Mouse (Mus musculus): ENCODE data around the gene Olfr115.

The Olfr115 gene

GRCm38 (mm10) chr17:37627009-37627408 is at the start of gene Olfr115, which contains the start of gene Olfr116:
Olfr115 (minus strand) TSS chr17:37627109.
Olfr116 (minus strand) TSS chr17:37627199.
- DNase-seq (ENCODE audit: low read depth, low spot score) = no peak

DNA sequence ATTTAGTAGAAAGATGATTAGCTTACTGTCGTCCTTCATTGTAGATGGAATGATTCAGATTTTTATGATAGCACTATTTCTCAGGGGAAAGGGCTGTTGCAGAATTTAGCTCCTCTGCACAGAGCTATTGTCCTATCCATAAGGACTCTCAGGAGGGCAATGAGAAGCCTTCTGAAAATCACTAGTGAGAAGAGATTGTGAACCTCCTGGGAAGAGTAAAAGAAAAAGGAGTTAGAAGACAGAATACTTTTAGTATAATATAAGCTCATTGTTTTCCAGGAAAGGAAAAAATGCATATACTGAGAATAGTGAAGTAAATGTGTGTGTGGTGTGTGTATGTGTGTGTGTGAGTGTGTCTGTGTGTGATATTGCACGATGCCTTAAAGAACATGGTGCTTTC is 39.8 kb upstream of the Olfr115 start, which contains the start of gene Olfr118:
Gene Olfr118 (plus strand): TSS at position 301 of the 400 bp plus-strand sequence.
- DNase-seq (ENCODE audit: low read depth, low spot score) = no peak

DNA sequence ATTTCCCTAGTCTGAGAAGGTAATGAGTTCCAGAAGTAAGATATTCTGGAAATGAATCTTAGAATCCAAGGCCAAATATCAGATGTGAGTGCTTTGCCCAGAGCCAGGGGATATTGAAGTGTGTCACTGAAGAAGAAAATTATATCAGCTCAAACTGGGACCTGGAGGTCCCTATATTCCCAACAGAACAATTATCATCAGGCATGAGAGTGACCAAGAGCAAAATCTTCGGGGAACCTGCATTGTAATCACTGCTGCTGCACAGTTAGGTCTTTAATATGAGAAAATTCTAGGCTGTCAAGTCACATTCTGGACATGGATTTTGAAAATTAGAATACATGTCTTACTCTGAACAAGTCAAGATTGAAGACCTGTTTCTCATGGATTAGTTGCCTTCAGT is 36.8 kb upstream of the Olfr115 start, which contains the start of gene Olfr117:
Gene Olfr117 (minus strand): TSS at position 101 of the 400 bp plus-strand sequence.
- DNase-seq (ENCODE audit: low read depth, low spot score) = no peak

DNA sequence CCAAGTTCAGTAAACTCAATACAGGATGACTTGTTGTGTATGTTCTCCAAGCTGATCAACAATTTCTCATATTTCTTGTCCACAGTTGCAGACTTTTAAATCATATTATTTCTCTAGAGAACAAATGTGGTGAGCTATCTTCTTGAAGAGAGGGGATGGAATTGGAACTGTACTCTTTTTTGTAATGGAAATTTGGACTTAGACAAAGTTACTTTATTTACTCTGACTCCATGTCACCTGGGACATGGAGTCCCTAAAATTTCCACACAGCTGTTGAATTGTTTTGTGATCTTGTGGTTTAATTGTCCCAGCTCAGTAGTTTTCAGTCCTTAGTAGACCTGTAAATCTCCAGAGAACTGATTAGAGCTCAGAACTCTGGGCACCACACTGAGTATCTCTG is 34.3 kb downstream of the Olfr115 start, which contains the start of gene Olfr114:
Gene Olfr114 (minus strand): TSS at position 101 of the 400 bp plus-strand sequence.
- no peak for DNase-seq (ENCODE audit: low read depth, low spot score)

DNA sequence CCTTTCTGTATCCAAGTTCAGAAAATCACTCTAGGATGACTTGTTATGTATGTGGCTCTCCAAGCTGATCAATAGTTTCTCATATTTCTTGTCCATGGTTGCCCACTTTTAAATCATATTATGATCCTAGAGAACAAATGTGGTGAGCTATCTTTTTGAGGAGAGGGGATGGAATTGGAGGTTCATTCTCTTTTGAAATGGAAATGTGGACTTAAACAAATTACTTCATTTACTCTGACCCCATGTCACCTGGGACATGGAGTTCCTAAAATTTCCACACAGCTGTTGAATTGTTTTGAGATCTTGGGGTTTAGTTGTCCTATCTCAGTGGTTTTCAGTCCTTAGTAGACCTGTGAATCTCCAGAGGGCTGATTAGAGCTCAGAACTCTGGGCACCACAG is 49.3 kb downstream of the Olfr115 start, which contains the start of gene Olfr113:
Gene Olfr113 (minus strand): TSS at position 101 of the 400 bp plus-strand sequence.
- no peak for DNase-seq (ENCODE audit: low read depth, low spot score)

DNA sequence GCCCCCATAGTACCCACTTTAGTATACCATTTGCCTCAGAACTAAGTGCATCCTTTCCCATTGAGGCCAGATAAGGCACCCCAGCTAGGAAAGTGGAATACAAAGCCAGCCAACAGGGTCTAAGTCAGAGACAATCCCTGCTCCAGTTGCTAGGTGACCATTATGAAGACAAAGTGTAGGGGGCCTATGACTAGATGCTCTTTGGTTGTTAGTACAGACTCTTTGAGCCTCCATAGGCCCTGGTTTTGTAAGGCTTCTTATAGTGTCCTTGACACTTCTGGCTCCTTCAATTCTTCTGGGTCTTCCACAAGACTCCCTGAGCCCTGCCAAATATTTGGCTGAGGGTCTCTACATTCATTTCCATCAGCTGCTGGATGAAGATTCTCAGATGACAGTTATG is 57.6 kb downstream of the Olfr115 start, which contains the start of gene Olfr112:
Gene Olfr112 (minus strand): TSS at position 101 of the 400 bp plus-strand sequence.
- DNase-seq (ENCODE audit: low read depth, low spot score) = no peak
